Mouse (Mus musculus): ENCODE measurements around the gene Ak1.

Ak1 gene

GRCm38 (mm10) chr2:32621517-32621859 is at the start of gene Ak1:
Ak1 (plus strand) TSS chr2:32621758.
- no peak for DNase-seq (ENCODE audit: low spot score)

GRCm38 (mm10) chr2:32572196-32572595 is 49.4 kb upstream of the Ak1 start:
- no peak for DNase-seq (ENCODE audit: low spot score)

- DNase-seq (ENCODE audit: low spot score): no peak
Measured at GRCm38 (mm10) chr2:32574497-32574896, 47.1 kb upstream of the Ak1 start, which contains the start of gene Pip5kl1. Pip5kl1 (plus strand) TSS chr2:32574797.

GRCm38 (mm10) chr2:32574901-32575585 is 46.5 kb upstream of the Ak1 start:
- no peak for DNase-seq (ENCODE audit: low spot score)

- no peak for DNase-seq (ENCODE audit: low spot score)
Measured at GRCm38 (mm10) chr2:32575586-32576160, 45.9 kb upstream of the Ak1 start, which contains the start of gene 9430097D07Rik. 9430097D07Rik (minus strand) TSS chr2:32575684.

- DNase-seq (ENCODE audit: low spot score): peak; percentile 10
Measured at GRCm38 (mm10) chr2:32576532-32576931, 45.0 kb upstream of the Ak1 start.

- no peak for DNase-seq (ENCODE audit: low spot score)
Measured at GRCm38 (mm10) chr2:32578146-32579046, 43.2 kb upstream of the Ak1 start.

- DNase-seq (ENCODE audit: low spot score): no peak
Measured at GRCm38 (mm10) chr2:32581450-32582095, 40.0 kb upstream of the Ak1 start.

- peak; percentile 72 for DNase-seq (ENCODE audit: low spot score)
Measured at GRCm38 (mm10) chr2:32582830-32583799, 38.4 kb upstream of the Ak1 start.

GRCm38 (mm10) chr2:32585149-32585714 is 36.3 kb upstream of the Ak1 start:
- DNase-seq (ENCODE audit: low spot score): no peak

GRCm38 (mm10) chr2:32586871-32587351 is 34.6 kb upstream of the Ak1 start, which contains the start of gene St6galnac4:
St6galnac4 (plus strand) TSS chr2:32587095.
- DNase-seq (ENCODE audit: low spot score): peak; percentile 87

GRCm38 (mm10) chr2:32587731-32588321 is 33.7 kb upstream of the Ak1 start:
- no peak for DNase-seq (ENCODE audit: low spot score)

GRCm38 (mm10) chr2:32589213-32589795 is 32.3 kb upstream of the Ak1 start:
- no peak for DNase-seq (ENCODE audit: low spot score)

GRCm38 (mm10) chr2:32590224-32590623 is 31.3 kb upstream of the Ak1 start:
- DNase-seq (ENCODE audit: low spot score): no peak

- DNase-seq (ENCODE audit: low spot score): no peak
Measured at GRCm38 (mm10) chr2:32591249-32591648, 30.3 kb upstream of the Ak1 start.

GRCm38 (mm10) chr2:32596725-32597124 is 24.8 kb upstream of the Ak1 start:
- no peak for DNase-seq (ENCODE audit: low spot score)

- no peak for DNase-seq (ENCODE audit: low spot score)
Measured at GRCm38 (mm10) chr2:32597248-32597647, 24.3 kb upstream of the Ak1 start.

- DNase-seq (ENCODE audit: low spot score): no peak
Measured at GRCm38 (mm10) chr2:32597699-32598098, 23.9 kb upstream of the Ak1 start.

- DNase-seq (ENCODE audit: low spot score): no peak
Measured at GRCm38 (mm10) chr2:32598506-32598905, 23.1 kb upstream of the Ak1 start.

GRCm38 (mm10) chr2:32599409-32599808 is 22.1 kb upstream of the Ak1 start, which contains the start of gene St6galnac6:
St6galnac6 (plus strand) TSS chr2:32599709.
- no peak for DNase-seq (ENCODE audit: low spot score)

Data from testis, postnatal 14 days (tissue).